Comparison of ENCODE assay signal across 16 mouse cellular contexts in genomic region chr4:59666550-59667317, GRCm38 (mm10). TPM values are rescaled to one million over a fixed set of nuclear protein-coding genes. Genes with fewer than 3 reads are reported as not detected.
DNase-seq lines count a peak whose midpoint lies in the region; ATAC-seq lines count a peak whose summit lies in the region.
"Had no signal": no experiment of that assay in that cellular context is flagged by ENCODE, and none has a peak within 500 bp of the region (broad histone marks: within the 10 kb centered on the region; RNA-seq: fewer than 3 reads in every experiment).

No protein-coding gene starts in this region.

- no peaks in the 10 kb centered on the region for H3K9me3 ChIP-seq in heart, embryonic 15.5 days (replicated peaks)
- H3K9me3 ChIP-seq in liver, embryonic 15.5 days (replicated peaks): no peaks in the 10 kb centered on the region
- H3K9me3 ChIP-seq: hindbrain, embryonic 13.5 days; midbrain, embryonic 15.5 days had no signal

- ATAC-seq in heart, embryonic 15.5 days (replicated peaks; ENCODE audit: insufficient number of reproducible peaks, insufficient read depth, low FRiP score, low read depth): no peak
- no peak for ATAC-seq in liver, embryonic 15.5 days (ENCODE audit: insufficient read depth)
- ATAC-seq: activated CD4-positive, CD25-positive, alpha-beta regulatory T cell, adult 4 months; forebrain, postnatal 0 days; midbrain, embryonic 15.5 days; Patski had no signal

- no peak overlapping the region for H3K4me2 ChIP-seq in heart, embryonic 15.5 days
- no peak overlapping the region for H3K4me2 ChIP-seq in liver, embryonic 15.5 days
- H3K4me2 ChIP-seq: hindbrain, embryonic 13.5 days; midbrain, embryonic 15.5 days had no signal

- no peaks in the 10 kb centered on the region for H3K36me3 ChIP-seq in heart, embryonic 15.5 days
- no peaks in the 10 kb centered on the region for H3K36me3 ChIP-seq in liver, embryonic 15.5 days (replicated peaks)
- H3K36me3 ChIP-seq: midbrain, embryonic 15.5 days had no signal

- 59% methylated on average over 3 of the region's 3 CpGs for WGBS in heart, embryonic 15.5 days
- 59% methylated on average over 3 of the region's 3 CpGs for WGBS in liver, embryonic 15.5 days (ENCODE audit: insufficient replicate concordance)

- DNase-seq in heart, adult 8-10 months (ENCODE audit: low spot score): no peak
- DNase-seq in liver: no peak
- DNase-seq in brain, adult 2 months (ENCODE audit: low read depth, low spot score): peak; percentile 41
- DNase-seq in lung, postnatal 25 days (ENCODE audit: low spot score): peak; percentile 33
- DNase-seq in cerebellum, adult 18-20 months: no peak
- DNase-seq: adrenal gland, postnatal 36 days; cerebellum, adult 9-11 months; forebrain, postnatal 0 days; gastrocnemius, postnatal 25 days had no signal

- H3K4me3 ChIP-seq in heart, embryonic 15.5 days: no peak overlapping the region
- H3K4me3 ChIP-seq in liver, embryonic 15.5 days (replicated peaks): no peak overlapping the region
- H3K4me3 ChIP-seq: hindbrain, embryonic 13.5 days; megakaryocyte, embryonic 14.5 days; midbrain, embryonic 15.5 days had no signal

- no peaks in the 10 kb centered on the region for H3K27me3 ChIP-seq in heart, embryonic 15.5 days
- no peaks in the 10 kb centered on the region for H3K27me3 ChIP-seq in liver, embryonic 15.5 days
- H3K27me3 ChIP-seq: hindbrain, embryonic 13.5 days; megakaryocyte, embryonic 14.5 days; midbrain, embryonic 15.5 days; Patski had no signal

- peaks cover 25% of the 10 kb centered on the region for H3K4me1 ChIP-seq in heart, embryonic 15.5 days (replicated peaks)
- peaks cover 52% of the 10 kb centered on the region for H3K4me1 ChIP-seq in liver, embryonic 15.5 days (replicated peaks)
- H3K4me1 ChIP-seq: midbrain, embryonic 15.5 days had no signal

- H3K27ac ChIP-seq in heart, embryonic 15.5 days: 0 out of 2 replicates have a peak overlapping the region, but pooled peaks have one; percentile 3
- 0 out of 2 replicates have a peak overlapping the region, but pooled peaks have one; percentile 5 for H3K27ac ChIP-seq in liver, embryonic 15.5 days (replicated peaks)
- H3K27ac ChIP-seq: hindbrain, embryonic 13.5 days; midbrain, embryonic 15.5 days had no signal

- H3K9ac ChIP-seq in heart, embryonic 15.5 days: no peak overlapping the region
- no peak overlapping the region for H3K9ac ChIP-seq in liver, embryonic 15.5 days
- H3K9ac ChIP-seq: forebrain, postnatal 0 days; hindbrain, embryonic 13.5 days; midbrain, embryonic 15.5 days had no signal

RNA-seq across cellular contexts. Expression of gene E130308A19Rik, which starts 40.7 kb away (rescaled TPM):
- polyA plus RNA-seq in heart, embryonic 15.5 days (2015; fragmentation: Nextera tagmentation; extraction: Ambion mirVana): 17.3 and 24.2 TPM in 2 replicates
- 1 to 10 TPM; 6.2 to 7.7 (median 7.2) TPM for total RNA-seq in heart, adult 8-10 months (2022)
- 9.8 and 9.9 TPM in 2 replicates for polyA plus RNA-seq in liver, embryonic 15.5 days (2015; fragmentation: Nextera tagmentation; extraction: Ambion mirVana)

Comparison
In these comparisons a context has a peak if more than half of its experiments do, and no peak if none do; other contexts are left out.
1. DNase-seq: peak in brain, adult 2 months (single experiment) and lung, postnatal 25 days (single experiment); none in heart, adult 8-10 months (single experiment), liver (single experiment) and cerebellum, adult 18-20 months (0 of 2).